10 mouse cellular contexts compared by ENCODE assay signal in genomic region chr9:114380881-114381733, GRCm38 (mm10). TPM values are rescaled to one million over a fixed set of nuclear protein-coding genes. Genes with fewer than 3 reads are reported as not detected.
A peak's percentile ranks its signal among the peaks of the same experiment; 100 is the strongest.
DNase-seq lines count a peak whose midpoint lies in the region; ATAC-seq and TF ChIP-seq lines count a peak whose summit lies in the region.
"Had no signal": no experiment of that assay in that cellular context is flagged by ENCODE, and none has a peak within 500 bp of the region (broad histone marks: within the 10 kb centered on the region; RNA-seq: fewer than 3 reads in every experiment).

No protein-coding gene starts in this region.

- no peaks in the 10 kb centered on the region for H3K9me3 ChIP-seq in embryonic facial prominence, embryonic 11.5 days (replicated peaks; ENCODE audit: control insufficient read depth, low read length)
- H3K9me3 ChIP-seq in hindbrain, postnatal 0 days (ENCODE audit: low read length), result no peaks in the 10 kb centered on the region
- H3K9me3 ChIP-seq: embryonic facial prominence, embryonic 13.5 days; liver, embryonic 15.5 days had no signal

- H3K27me3 ChIP-seq in embryonic facial prominence, embryonic 11.5 days (ENCODE audit: control insufficient read depth, insufficient read depth, low read length), result no peaks in the 10 kb centered on the region
- no peaks in the 10 kb centered on the region for H3K27me3 ChIP-seq in hindbrain, postnatal 0 days (ENCODE audit: insufficient read depth, low read length)
- H3K27me3 ChIP-seq: embryonic facial prominence, embryonic 13.5 days; liver, embryonic 15.5 days had no signal

- peak; percentile 28 to 31 for DNase-seq in left cerebral cortex, adult 18-20 months (ENCODE audit: low spot score in 2 of 2)
- DNase-seq in left cerebral cortex, adult 8-10 months (ENCODE audit: low spot score in 2 of 2), result no peak
- peak; percentile 64 for DNase-seq in MN1 (ENCODE audit: low spot score)
- DNase-seq in embryonic facial prominence, embryonic 11.5 days (ENCODE audit: low spot score), result peak; percentile 81
- DNase-seq in hindbrain, postnatal 0 days (ENCODE audit: low spot score), result peak; percentile 82
- peak; percentile 39 for DNase-seq in lung, postnatal 25 days (ENCODE audit: low spot score)
- DNase-seq in thymus, postnatal 14 days, result peak; percentile 51
- no peak for DNase-seq in gastrocnemius, postnatal 36 days

- H3K4me1 ChIP-seq in embryonic facial prominence, embryonic 11.5 days (ENCODE audit: control insufficient read depth, insufficient read depth, low read length), result no peaks in the 10 kb centered on the region
- no peaks in the 10 kb centered on the region for H3K4me1 ChIP-seq in hindbrain, postnatal 0 days (ENCODE audit: insufficient read depth, low read length)
- H3K4me1 ChIP-seq: embryonic facial prominence, embryonic 13.5 days; liver, embryonic 15.5 days had no signal

- WGBS in embryonic facial prominence, embryonic 11.5 days, result 67% methylated on average over 17 of the region's 17 CpGs
- 70% methylated on average over 17 of the region's 17 CpGs for WGBS in hindbrain, postnatal 0 days

- no peak overlapping the region for H3K4me3 ChIP-seq in embryonic facial prominence, embryonic 11.5 days (ENCODE audit: low read depth, low read length)
- H3K4me3 ChIP-seq in hindbrain, postnatal 0 days (ENCODE audit: low read length), result no peak overlapping the region
- H3K4me3 ChIP-seq: embryonic facial prominence, embryonic 13.5 days; liver, embryonic 15.5 days had no signal

- H3K36me3 ChIP-seq in embryonic facial prominence, embryonic 11.5 days (replicated peaks; ENCODE audit: control insufficient read depth, insufficient read depth, low read depth, low read length), result no peaks in the 10 kb centered on the region
- peaks cover 13% of the 10 kb centered on the region; the same call in 1 of the 2 replicates for H3K36me3 ChIP-seq in hindbrain, postnatal 0 days (ENCODE audit: insufficient read depth, low read length)

- H3K27ac ChIP-seq in embryonic facial prominence, embryonic 11.5 days (replicated peaks; ENCODE audit: low read depth, low read length), result no peak overlapping the region
- H3K27ac ChIP-seq in hindbrain, postnatal 0 days, result no peak overlapping the region
- H3K27ac ChIP-seq: embryonic facial prominence, embryonic 13.5 days; liver, embryonic 15.5 days had no signal

- peak; percentile 68; the same call in 1 of the 2 replicates for ATAC-seq in embryonic facial prominence, embryonic 11.5 days (replicated peaks; ENCODE audit: insufficient number of reproducible peaks, low FRiP score, low TSS enrichment, low read depth)
- peak; percentile 81 for ATAC-seq in hindbrain, postnatal 0 days

- peak; percentile 68 for TF ChIP-seq CTCF in hindbrain, postnatal 0 days (IDR thresholded peaks at IDR 0.05; ENCODE audit: low read depth)

- intact Hi-C loops in gastrocnemius, postnatal 36 days (cut with DNase I), result loop anchor here (2.0 kb wide), 1 partner anchor 62 kb away; no protein-coding TSS in a partner anchor

- no peak overlapping the region for H3K4me2 ChIP-seq in embryonic facial prominence, embryonic 11.5 days (ENCODE audit: low read depth, low read length)
- no peak overlapping the region for H3K4me2 ChIP-seq in hindbrain, postnatal 0 days (ENCODE audit: low read depth, low read length)
- H3K4me2 ChIP-seq: embryonic facial prominence, embryonic 13.5 days; liver, embryonic 15.5 days had no signal

- H3K9ac ChIP-seq in embryonic facial prominence, embryonic 11.5 days (replicated peaks; ENCODE audit: low read length), result no peak overlapping the region
- no peak overlapping the region for H3K9ac ChIP-seq in hindbrain, postnatal 0 days (replicated peaks; ENCODE audit: low read length)
- H3K9ac ChIP-seq: embryonic facial prominence, embryonic 13.5 days; liver, embryonic 15.5 days had no signal

RNA-seq across cellular contexts. Expression of gene Crtap, which starts 9.4 kb away (rescaled TPM):
- total RNA-seq in left cerebral cortex, adult 18-20 months (2021), result 1 to 10 TPM; 5.7 to 6.6 TPM
- 10 to 100 TPM in 1 of 4 experiments, 1 to 10 TPM in 3; 5.9 to 10.9 (median 7.6) TPM for total RNA-seq in left cerebral cortex, adult 8-10 months (2022)
- 63.4 and 68.4 TPM in 2 replicates for polyA plus RNA-seq in embryonic facial prominence, embryonic 11.5 days (2014; fragmentation: Nextera tagmentation; extraction: Ambion mirVana)
- 22.7 and 24.7 TPM in 2 replicates for total RNA-seq in hindbrain, postnatal 0 days (2014; rRNA removed)
- 31.8 and 34.2 TPM in 2 replicates for polyA plus RNA-seq in hindbrain, postnatal 0 days (2015; fragmentation: Nextera tagmentation; extraction: Ambion mirVana)
- 10 to 100 TPM in 1 of 2 experiments, 1 to 10 TPM in 1; 8.8 to 11.3 TPM for total RNA-seq in gastrocnemius, postnatal 36 days (2021)

RNA-seq across cellular contexts. Expression of gene Glb1, which starts 19.8 kb away (rescaled TPM):
- 10 to 100 TPM; 23.3 to 25.5 TPM for total RNA-seq in left cerebral cortex, adult 18-20 months (2021)
- total RNA-seq in left cerebral cortex, adult 8-10 months (2022), result 10 to 100 TPM; 28.6 to 32.1 (median 29.6) TPM
- 23.3 and 27.4 TPM in 2 replicates for polyA plus RNA-seq in embryonic facial prominence, embryonic 11.5 days (2014; fragmentation: Nextera tagmentation; extraction: Ambion mirVana)
- total RNA-seq in hindbrain, postnatal 0 days (2014; rRNA removed), result 37.5 and 41.9 TPM in 2 replicates
- polyA plus RNA-seq in hindbrain, postnatal 0 days (2015; fragmentation: Nextera tagmentation; extraction: Ambion mirVana), result 35.7 and 36.2 TPM in 2 replicates
- total RNA-seq in gastrocnemius, postnatal 36 days (2021), result 1 to 10 TPM; 4.3 to 4.9 TPM

RNA-seq across cellular contexts. Expression of gene Tmppe, which starts 19.8 kb away (rescaled TPM):
- total RNA-seq in left cerebral cortex, adult 18-20 months (2021), result 10 to 100 TPM; 12.9 to 13.4 TPM
- 10 to 100 TPM; 10.9 to 15.1 (median 11.8) TPM for total RNA-seq in left cerebral cortex, adult 8-10 months (2022)
- 2.2 and 3.5 TPM in 2 replicates for polyA plus RNA-seq in embryonic facial prominence, embryonic 11.5 days (2014; fragmentation: Nextera tagmentation; extraction: Ambion mirVana)
- 6.1 and 9.4 TPM in 2 replicates for total RNA-seq in hindbrain, postnatal 0 days (2014; rRNA removed)
- polyA plus RNA-seq in hindbrain, postnatal 0 days (2015; fragmentation: Nextera tagmentation; extraction: Ambion mirVana), result 5.9 and 7.1 TPM in 2 replicates
- 1 to 10 TPM in 1 of 2 experiments, under 1 TPM in 1; 0.84 to 1.5 TPM for total RNA-seq in gastrocnemius, postnatal 36 days (2021)

RNA-seq across cellular contexts. Expression of gene Bcl2a1c, which starts 51.2 kb away (rescaled TPM):
- not detected for total RNA-seq in left cerebral cortex, adult 18-20 months (2021)
- 1 to 10 TPM in 1 of 4 experiments, not detected in 3; 1.5 TPM for total RNA-seq in left cerebral cortex, adult 8-10 months (2022)
- polyA plus RNA-seq in embryonic facial prominence, embryonic 11.5 days (2014; fragmentation: Nextera tagmentation; extraction: Ambion mirVana), result not detected in 2 replicates
- not detected in 2 replicates for total RNA-seq in hindbrain, postnatal 0 days (2014; rRNA removed)
- not detected in 2 replicates for polyA plus RNA-seq in hindbrain, postnatal 0 days (2015; fragmentation: Nextera tagmentation; extraction: Ambion mirVana)
- total RNA-seq in gastrocnemius, postnatal 36 days (2021), result not detected
- polyA plus RNA-seq: embryonic facial prominence, embryonic 13.5 days; liver, embryonic 15.5 days had no signal

Comparison
In these comparisons a context has a peak if more than half of its experiments do, and no peak if none do; other contexts are left out.
1. DNase-seq: peak in left cerebral cortex, adult 18-20 months (2 of 2), MN1 (single experiment), embryonic facial prominence, embryonic 11.5 days (single experiment), hindbrain, postnatal 0 days (single experiment), lung, postnatal 25 days (single experiment) and thymus, postnatal 14 days (single experiment); none in left cerebral cortex, adult 8-10 months (0 of 2) and gastrocnemius, postnatal 36 days (0 of 2).